Mouse (Mus musculus): Measurements from ENCODE around the gene Col9a1. TPM values are rescaled to one million over a fixed set of nuclear protein-coding genes. Genes with fewer than 3 reads are reported as not detected.

Gene Col9a1
- polyA plus RNA-seq, 1 experiment from 2014 or later, result 11.1 TPM

Other genes starting within 250 kb of the Col9a1 start
- gene Sdhaf4, start 172.0 kb upstream of the Col9a1 start, polyA plus RNA-seq (2015; fragmentation: Nextera tagmentation; extraction: Ambion mirVana), result 65.3 and 68.0 TPM in 2 replicates
- 30.0 and 32.9 TPM in 2 replicates for gene Fam135a, start 77.3 kb upstream of the Col9a1 start, polyA plus RNA-seq (2015; fragmentation: Nextera tagmentation; extraction: Ambion mirVana)

Data from lung, embryonic 15.5 days (tissue).